Mouse (Mus musculus) frontal cortex, postnatal 14 days (tissue): Measurements from ENCODE around the gene Grk3.

Source experiments
- DNase-seq, 2 experiments: peaks; one replicate each; pipeline ENCODE4 v3.0.0; 2022; ENCODE audit warnings: low spot score in 2 of 2

Gene Grk3

DNA sequence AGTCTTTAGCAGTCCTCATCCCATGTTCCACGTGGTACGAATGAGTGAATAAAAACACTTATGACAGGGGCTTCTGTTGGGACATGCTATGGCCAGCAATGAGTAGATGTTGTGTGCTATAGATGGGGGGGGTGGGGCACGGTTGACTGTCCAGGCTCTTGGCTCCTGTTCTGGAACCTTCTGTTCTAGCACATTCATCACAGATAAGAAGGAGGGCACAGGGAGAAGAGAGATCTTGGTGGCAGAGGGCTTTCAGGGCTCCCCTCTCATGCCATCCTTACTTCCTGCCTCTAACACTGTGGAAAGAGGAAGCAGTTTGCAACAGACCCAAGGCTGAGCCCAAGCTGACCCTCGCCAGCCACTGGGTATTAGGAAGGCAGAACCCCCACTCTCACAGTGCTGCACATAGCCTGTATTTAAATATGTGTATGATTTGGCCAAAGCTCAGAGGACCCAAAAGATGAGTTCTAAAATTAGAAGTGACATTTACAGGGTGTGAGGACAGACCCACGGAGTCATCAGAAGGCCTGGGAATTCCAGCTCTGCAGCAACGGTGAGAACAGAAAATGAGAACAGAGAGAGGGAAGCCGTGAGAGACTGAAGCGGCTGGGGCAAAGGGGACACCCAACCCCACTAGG, 6.3 kb downstream of the Grk3 start:
- DNase-seq: no peak

DNA sequence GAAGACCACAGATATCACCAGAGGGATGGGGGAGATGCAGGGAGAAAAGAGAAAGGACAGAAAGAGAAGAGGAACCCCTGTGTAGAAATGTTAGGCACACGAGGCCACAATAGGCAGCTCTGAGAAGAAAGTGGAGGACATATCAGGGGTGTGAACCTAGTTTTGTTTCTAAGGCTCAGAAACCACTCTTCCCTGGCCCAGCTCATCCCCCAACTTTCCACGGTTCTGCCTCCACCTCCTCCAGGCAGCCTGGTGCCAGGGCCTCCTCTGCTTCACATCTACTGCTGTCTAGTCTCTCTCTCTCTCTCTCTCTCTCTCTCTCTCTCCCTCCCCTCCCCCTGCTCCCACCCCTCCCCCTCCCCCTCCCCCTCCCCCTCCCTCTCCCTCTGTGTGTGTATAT, 7.1 kb downstream of the Grk3 start:
- no peak for DNase-seq

DNA sequence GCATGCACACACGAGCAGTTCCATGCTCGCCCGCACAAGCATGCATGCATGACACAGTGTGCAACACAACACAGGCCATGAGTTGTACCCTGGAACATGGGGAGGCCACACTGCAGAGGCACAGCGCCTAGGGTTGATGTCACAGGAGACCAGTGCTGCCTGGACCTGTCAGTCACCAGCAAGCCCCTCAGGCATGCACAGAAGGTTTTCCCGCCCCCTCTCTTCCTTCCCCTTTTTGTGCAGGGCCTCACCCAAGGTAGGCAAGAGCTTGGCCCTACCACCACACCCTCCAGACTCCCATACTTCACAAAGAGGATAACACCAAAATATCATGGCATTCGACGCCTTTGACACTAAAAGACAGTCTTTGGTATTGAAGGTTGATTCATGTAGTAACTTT, 8.6 kb downstream of the Grk3 start:
- no peak for DNase-seq

DNA sequence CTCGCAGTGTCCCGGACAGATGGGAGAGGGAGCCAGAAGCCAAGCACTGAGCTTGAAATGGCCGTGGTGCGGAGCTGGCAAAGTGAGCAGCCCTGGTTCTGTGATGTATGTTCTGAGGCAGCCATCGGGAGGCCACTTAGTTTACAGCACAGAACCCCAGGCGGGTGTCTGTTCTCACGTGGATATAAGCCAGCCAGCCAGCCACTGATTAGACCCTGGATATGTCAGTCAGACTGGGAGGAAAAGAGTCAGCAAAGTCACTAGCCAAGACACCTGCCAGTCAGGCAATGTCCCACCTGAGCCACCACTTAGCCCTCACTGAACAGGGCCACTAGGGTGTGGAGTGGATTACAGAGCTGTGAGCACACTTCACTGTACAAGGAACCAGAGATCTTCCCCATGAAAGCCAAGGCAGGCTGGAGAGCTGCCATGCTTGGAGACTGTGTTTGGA, 9.6 kb downstream of the Grk3 start:
- DNase-seq: no peak

DNA sequence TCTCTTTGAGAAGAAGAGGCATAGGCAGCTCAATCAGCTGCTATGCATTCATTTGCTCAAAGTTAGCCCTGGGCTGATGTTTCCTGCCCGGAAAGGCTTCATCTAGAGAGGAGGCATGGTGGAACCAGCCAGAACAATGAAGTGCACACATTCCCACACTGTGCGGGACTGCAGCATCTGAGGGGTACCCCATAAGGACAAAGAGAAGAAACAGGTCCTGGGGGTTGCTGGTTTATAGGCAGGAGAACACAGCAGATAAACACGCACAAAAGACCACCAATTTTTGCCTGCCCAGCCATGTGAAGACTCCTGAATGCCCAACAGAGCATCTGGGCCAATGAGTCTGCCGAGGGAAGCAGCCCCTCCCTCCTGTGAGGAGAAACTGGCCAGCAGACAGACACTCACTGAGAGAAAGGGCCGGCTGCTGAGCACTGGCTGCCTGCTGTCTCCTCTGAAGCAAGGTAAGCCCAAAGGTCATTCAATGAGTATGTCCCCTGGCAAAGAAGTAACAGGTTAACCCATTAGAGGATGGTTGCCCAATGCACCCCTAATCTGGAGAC, 12.7 kb downstream of the Grk3 start:
- DNase-seq: no peak

DNA sequence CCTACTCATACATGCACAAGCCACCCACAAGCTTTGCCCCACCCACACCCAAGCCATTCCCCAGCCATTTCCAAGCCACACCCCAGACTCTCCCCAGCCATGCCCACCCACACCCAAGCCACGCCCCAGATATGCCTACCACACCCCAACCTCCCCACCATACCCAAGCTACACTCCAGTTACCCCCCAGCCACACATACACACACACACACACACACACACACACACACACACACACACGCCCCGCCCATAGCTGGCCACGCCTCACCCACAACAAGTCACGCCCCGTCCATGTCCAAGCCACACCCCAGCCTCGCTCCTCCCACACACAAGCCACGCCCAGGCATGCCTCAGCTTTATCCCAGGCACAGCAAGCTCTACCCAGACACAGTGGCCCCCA, 16.4 kb downstream of the Grk3 start:
- DNase-seq: no peak

DNA sequence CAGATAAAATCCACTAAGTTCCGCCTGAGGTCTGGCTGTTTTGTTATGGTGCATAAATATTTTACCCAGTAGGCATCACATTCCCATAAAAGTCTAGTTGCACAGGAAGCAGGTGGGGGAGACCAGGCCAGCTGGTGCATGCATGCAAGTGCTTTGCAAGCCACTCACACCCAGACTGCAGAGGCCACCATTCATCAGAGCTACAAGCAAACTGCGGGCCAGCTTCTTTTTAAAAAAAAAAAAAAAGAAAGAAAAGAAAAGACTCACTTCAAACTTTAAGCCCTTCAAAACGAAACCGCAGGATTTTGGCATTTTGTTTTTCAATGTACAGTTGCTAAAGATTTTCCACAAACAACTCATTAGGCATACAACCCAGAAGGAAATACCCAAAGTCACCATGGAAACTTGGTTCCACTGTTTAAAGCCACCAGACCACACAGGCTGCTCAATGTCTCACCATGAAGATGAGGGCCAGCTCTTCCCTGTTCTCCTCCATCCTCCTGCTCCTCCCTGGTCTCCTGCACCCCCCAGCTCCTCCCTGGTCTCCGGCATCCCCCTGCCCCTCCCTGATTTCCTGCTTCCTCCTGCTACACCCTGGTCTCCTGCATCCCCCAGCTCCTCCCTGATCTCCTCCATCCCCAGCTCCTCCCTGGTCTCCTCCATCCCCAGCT, 17.9 kb downstream of the Grk3 start:
- DNase-seq: no peak

DNA sequence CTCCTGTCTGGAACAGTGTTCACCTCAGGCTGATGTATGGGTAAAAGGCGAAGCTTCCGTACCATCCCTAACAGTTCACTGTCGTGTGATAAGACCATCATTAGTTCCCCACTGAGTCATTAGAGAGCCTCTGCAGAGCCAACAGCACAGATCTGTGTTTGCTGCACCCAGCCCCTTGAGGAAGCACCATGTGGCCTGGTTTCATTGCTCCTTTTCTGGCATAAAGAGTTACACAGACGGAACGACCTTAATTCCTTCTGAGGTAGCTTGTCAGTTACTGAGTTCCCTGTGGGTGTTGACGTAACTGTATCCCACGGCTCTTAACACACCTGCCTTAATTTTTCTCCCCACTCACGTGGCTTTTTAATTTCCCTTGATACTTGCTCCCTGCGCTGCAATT, 24.3 kb downstream of the Grk3 start:
- DNase-seq: no peak

DNA sequence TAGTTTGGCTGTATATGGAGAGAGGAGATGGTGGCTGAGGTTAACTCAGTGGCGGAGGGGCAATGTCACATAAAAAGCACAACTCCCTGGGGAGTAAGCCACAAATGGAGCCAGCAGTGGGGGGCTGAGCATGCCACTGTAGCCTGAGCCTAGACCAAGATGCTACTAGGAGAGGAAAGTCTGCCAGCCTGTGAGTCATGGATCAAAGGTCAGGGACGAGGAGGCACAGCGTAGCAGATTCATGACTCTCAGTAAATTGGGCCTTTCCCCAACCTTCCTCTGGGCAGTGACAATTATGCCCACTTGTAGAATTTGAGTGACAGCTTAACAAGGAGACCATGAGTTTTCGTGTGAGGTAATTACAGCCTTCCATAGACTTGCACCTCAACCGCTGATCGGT, 33.7 kb downstream of the Grk3 start:
- no peak for DNase-seq

DNA sequence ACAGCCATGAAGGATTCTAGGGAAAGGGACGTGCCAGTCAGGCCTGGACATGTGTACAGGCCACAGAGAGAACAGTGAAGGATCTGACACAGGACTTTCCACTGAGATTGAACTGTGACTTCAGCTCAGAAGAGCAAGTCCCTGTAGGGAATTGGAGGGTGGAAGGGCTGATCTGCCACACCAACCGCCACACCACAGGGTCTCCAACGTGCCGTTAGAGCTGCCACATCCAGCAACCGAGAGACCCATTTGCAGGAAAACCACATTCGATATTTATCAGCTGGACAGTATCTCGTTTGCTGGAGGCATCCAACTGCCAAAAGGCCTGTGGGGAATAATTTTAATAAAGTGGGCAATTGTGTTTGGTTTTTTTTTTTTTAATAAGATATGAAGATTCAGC, 35.9 kb downstream of the Grk3 start:
- DNase-seq: no peak

DNA sequence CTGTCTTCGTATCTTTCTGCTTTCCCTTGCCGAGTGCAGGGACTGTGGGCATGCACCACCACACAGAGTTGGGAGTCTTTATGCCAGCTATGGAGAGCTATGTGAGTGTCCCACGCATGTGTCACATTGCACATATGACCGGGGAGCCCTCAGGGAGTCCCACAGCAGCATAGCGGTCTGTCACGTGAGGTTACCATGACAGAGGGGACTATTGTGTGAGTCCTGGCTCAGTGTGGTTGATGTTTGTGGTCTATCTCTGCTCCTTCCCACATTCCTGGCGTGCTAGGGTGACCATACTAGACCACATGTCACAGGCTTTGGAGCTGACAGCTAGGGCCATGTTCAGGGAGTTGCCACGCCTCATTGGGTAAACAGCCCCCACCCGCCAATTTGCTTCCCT, 36.4 kb downstream of the Grk3 start:
- DNase-seq: no peak

DNA sequence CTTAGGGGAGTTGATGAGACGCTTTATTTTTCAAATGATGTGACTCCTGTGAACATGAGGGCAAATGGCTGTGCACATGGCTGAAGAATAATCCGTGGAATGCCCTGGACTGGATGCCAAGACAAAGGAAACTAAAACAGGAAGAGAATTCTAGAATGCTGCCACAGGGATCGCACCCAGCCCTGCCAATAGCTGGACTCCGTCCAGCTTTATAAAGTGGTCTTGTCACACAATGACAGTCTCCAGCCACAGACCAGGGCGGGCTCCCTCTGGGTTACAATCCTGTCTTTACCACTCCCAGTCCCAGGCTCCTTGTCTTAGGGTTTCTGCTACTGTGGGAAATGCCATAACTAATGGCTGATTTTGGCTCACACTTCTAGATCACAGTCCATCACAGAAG, 38.5 kb downstream of the Grk3 start:
- DNase-seq: no peak

DNA sequence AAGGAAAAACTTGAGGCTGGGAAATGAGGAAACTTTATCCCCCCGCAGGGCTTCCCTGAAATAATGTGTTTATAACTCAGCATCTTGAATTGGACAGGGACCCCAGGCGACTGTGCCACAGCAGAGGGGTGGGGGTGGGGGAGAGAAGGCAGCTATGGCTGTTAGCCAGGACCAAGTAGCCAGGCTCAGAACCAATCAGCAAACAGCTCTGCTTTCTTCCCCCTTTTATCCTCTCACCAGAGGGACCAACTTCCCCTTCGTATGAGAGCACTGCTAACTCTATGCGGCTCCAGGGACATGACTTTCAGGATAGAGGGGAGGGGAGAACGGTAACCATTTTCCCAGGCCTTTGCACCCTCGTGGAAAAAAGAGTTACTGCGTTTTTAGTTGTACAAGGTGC, 42.0 kb downstream of the Grk3 start:
- DNase-seq: no peak

DNA sequence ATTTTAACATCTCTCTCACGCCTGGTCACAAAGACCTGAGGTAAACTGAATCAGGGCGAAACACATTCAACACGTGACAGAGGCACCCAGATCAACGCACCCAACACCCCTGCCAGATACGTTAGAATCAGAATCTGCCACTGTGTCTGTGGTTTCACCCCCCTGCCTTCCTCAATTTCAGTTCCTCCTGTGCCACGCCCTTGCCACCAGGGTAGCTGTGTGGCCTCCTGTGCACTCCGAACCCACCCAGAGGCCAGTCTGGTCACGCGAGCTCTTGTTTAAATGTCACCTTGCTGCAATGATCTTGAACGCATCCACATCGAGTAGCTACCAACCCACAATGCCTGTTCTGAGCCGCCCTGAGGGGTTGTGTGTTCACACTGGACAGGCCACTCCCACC, 43.3 kb downstream of the Grk3 start:
- DNase-seq: no peak

DNA sequence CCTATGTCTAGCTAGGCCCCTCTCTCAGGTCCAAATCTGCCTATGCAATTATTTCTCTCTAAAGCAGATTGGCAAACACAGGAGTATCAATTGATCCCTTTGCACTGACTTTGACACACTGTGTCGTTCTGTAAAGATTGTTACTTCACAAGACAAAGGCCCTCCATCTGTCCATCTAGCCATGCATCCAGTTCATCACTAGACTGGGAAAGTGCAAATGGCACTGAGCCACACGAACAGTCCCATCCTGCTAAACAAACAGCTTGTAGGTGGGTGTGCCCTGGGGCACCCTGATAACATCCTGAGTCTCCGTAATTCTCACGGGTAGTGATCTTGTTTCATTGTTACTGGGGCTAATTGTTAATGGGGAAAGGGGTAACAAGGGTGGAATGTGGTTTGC, 52.1 kb downstream of the Grk3 start:
- no peak for DNase-seq

DNA sequence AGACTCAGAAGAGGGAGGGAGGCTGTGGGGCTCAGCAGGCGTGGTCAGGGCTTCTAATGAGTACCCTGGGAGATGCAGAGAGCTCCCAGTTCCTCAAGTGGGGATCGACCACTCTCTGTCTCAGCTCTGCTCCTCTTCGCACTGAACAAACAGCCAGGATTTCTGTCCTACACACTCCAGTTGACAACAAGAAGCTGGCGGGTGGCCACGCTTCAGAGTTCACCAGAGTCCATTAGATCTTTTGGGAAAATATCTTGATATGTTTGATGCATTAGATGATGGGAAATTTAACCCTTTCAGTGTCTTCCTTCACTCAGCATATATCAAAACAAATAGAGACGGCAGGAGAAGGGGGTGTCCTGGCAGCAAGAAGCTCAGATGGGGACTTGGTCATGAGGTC, 53.4 kb downstream of the Grk3 start:
- DNase-seq: no peak

DNA sequence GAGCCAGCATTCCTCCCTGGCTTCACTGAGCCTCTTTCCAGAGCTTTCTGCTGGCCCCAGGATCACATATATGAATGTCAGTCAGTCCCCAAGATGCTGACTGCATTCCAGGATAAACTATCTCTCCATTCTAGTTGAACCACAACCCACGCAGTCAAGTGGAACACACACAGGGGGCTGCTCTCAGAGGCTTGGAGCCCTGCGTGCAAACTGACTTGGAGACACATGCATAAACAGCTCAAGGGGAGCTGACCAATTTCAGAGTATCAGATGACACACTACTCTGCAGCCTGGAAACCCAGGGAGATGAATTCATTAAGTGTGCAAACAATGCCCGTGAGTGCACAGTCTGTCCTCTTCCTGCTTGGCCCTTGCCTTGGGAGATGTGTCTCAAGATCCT, 54.7 kb downstream of the Grk3 start:
- DNase-seq: no peak

DNA sequence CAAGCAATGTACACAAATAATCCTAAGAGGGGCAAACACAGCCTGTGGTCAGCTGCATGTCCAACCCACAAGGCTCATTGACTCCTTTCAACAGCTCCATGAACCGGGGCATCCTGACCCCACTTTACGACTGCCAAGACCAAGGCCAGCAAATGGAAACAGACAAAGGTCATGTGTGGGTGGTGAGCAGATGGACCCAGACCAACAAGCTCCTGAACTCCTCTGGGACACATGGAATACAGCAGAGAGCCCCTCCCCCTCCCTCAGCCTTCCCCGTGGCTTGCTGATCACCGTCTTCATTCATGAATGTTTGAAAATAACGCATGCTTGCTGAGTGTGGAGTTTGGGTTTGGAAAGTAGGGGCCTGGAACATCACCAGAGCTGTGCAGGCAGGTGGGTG, 57.3 kb downstream of the Grk3 start:
- DNase-seq: no peak

DNA sequence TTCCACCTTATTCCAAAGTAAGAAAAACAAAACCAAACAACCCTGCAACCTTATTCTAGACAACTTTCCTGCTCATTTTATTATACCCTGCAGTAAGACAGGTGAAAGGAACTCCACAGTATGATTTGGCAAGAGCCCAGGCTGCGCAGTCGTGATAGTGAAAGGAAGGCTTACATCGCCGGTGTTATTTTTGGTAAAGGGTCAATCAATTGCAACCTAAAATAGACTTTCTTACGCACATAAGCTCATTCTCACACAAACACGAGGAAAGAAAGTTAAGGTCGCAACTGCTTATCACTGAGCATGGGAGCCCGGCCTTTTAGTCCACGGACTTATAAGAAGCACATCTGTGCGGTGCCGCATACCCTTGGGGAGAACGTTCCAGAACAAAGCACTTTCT, 58.8 kb downstream of the Grk3 start:
- DNase-seq: no peak

DNA sequence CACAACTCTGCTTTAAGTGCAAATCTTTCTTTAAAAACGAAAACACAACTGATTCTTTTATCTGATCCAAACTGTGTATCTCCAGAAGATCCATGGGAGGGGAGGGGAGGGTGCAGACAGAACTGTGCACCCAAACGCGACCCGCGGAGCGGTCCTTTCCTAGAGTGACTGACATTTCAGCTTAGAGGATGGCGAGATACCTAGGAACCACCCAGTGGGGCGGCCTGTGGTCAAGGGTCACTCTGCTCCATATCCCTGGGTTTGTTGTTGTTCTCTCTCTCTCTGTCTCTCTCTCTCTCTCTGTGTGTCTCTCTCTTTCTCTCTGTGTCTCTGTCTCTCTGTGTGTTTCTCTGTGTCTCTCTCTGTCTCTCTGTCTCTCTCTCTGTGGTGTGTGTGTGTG, 59.2 kb downstream of the Grk3 start:
- DNase-seq: no peak

DNA sequence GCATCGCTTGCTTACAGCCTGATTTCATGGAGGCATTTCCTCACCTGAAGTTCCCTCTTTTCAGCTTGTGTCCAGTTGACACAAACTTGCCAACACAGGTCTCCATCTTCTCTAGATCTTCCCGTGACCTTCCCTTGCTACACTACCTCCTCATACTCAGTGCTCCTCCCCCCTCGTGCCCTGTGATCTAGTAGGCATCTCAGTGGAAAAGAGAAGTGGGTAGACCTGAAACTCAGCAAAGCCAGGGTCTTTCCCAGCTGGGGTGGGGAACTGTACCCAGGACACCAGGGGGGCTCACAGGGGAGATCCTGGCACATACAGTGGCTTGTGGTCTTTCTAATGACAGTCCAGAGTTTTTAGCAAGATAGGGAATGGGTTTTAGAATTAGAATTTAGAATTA, 64.7 kb downstream of the Grk3 start:
- no peak for DNase-seq

DNA sequence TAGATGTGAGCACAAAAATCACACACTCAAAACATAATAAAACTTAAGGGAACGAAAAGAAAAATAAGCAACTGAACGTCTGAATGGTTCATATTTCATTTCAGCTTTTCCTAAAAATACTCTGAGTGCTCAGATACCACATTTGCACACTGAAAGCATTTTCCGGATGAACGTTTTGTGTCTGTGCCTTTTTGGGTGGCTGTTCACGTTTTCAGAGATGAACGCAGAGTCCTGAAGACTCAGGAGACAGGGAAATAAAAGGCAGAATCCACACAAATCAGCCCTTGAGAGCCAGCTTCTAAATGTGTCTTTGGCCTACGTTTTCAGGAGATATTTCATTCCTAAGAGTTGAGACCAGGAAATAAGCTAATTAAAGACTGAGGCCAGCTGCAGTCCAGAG, 69.7 kb downstream of the Grk3 start:
- no peak for DNase-seq

DNA sequence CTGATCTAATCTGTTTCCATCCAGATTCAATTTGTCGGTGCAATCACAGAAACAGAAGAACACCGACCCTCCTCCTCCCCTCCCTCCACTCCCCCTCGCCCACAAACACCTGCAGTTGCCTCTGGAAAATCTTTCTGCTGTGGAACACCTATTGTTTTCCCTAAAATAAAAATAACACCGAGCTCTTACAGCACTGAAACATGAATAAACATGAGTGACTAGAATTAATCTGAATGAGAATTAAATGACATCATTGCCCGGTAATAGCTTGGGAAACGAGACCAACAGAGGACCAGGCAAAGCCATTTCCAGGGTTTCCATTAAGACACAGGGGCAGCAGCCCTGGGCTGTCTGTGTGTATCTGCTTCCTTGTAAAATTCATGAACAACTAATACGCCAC, 73.3 kb downstream of the Grk3 start:
- DNase-seq: no peak

DNA sequence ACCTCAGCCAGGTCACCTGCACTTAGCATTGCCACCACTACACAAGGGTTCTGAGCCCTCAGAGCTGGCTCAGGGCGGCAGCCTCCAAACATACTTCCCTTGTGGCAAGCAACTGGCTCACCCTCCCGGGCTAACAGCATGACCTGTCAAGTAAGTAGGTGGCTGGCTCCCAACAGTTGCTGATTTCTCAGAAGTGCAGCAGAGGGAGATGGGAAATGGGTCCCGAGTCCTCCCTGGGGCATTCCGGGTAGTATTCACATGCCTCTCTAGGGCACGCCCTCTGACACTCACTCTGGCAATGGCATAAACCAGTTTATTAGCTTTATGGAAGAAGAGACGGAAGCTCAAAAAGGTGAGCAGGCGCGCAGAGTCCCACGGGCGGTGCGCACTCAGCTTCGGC, 74.6 kb downstream of the Grk3 start:
- no peak for DNase-seq
